Mouse (Mus musculus) embryo, embryonic 10 days (tissue): ENCODE measurements around the gene E4f1.

ENCODE experiments used
- DNase-seq: peaks from one replicate; pipeline ENCODE4 v3.0.0-alpha.2; 2015; ENCODE audit warnings: low spot score

E4f1 gene

DNA sequence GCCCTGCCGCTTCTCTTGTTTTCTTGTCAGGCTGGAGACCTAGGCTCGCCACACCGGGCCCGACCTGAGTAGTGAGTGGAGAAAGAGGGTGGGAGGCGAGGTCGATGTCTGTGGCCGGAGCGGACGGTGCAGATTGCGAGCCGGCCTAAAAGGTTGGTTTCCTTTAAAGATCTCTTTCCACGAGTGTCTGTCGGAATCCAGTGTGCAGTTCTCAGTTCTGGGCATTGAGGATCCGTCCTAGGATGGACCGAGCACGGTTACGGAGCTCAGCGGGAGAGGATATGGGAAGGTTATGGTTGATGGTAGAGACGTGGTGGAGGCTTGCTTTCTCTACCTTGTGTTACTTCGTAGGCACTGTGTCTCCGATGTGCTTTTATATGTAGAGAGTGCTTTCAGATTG lies 55.1 kb downstream of the E4f1 start:
- DNase-seq, result no peak

DNA sequence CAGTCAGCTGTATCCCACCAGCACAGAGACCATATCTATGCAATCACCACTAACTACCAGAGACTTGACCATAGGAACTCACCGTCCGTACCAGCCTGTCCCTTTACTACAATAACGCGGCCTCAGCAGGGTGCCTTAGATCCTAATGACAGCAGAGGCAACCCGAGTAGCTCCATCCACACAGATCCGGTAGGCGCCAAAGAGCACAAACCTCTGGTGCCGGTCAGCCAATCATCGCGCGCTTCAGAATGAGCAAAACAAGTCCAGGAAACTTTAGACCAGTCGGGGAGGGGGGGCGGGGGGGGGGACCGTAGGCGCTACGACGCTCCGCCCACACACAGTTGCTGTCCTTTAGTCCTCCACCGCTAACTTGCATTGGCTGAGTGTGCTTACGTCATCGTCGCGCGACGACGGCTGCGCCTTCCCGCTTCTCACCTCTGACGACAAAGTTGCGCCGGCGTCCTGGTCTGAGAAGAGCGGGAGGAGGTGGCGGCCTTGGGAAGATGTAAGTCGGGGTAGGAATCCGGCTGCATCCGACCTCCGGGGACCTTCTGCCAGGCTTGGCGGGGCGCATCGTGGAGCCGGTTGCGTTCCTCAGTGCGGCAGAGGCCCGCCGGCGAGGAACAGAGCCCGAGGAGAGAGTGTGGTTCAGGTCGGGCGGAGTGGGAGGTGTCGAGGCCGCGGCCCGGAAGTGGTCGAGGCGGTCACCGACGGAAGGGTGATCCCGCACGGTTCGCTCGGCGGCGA lies 55.7 kb downstream of the E4f1 start, which contains the start of gene Rnps1:
Gene Rnps1 (plus strand): TSS at position 336 of the 747 bp plus-strand sequence.
- peak; percentile 100 for DNase-seq

DNA sequence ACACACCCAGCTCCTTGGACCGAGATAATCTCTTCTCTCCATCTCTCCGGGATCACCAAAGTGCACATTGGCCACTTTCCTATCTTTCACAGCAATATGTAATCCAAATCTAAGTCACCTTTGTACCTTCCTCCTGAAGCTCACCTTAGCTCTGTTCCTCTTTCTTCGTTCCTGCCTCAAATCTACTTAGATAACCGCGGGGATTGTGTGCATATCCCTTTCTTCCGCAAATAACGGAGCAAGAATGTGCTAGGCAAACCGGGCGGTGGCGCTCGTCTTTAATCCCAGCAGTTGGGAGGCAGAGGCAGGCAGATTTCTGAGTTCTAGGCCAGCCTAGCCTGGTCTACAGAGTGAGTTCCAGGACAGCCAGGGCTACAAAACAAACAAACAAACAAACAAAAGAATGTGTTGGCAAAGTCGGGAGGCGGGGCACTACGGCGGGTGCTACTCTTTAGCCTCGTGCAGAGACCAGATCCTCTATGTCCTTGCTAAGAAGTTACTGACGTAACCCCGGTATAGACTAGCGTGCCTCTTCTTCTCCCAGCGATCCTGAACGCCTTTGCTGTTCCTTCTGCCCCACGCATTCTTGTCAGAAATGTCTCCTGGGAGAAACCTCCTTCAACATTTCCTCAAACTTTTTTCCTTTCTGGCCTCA lies 56.4 kb downstream of the E4f1 start:
- DNase-seq, result no peak

DNA sequence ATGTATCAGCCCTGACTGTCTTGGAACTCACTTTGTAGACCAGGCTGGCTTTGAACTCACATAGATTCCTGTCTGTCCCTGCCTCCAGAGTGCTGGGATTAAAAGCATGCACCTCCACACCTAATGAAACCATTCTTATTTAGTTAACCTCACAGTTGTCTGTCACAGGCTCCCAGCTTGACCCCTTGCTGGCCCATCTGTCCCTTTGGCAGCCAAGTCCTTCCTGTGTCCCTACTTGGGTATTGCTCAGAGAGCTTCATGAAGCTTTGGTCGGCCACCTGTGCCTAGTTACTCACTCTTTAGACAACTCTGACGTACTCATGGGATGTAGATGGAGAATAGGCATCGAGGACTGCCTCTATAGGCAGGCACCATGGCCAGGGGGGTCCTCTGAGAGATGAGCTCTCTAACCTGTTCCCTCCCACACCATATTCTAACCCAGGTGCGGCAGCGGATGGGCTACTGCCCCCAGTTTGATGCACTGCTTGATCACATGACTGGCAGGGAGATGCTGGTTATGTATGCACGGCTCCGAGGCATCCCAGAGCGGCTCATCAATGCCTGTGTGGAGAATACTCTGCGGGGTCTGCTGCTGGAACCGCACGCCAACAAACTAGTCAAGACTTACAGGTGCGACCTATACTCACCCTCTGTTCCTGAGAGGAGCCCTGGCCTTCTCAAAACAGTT lies 62.9 kb downstream of the E4f1 start:
- no peak for DNase-seq

DNA sequence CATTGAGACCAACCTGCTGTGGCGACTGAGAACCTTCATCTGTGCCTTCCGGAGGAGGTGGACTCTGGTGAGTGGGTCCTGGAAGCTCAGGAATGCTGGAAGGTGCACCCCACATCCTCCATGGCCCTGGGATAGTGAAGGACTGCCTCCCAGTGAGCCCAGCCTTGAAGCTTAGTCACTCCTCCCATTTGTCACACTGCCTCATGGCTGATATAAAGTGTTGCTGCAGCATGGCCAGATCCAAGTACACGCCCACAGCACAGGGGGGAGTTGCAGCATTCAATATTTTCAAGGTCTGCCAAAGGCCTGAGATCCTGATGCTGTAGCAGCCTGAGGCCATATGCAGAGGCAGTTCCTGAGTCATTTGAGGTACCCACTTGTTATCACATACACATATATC lies 67.7 kb downstream of the E4f1 start:
- DNase-seq, result no peak

DNA sequence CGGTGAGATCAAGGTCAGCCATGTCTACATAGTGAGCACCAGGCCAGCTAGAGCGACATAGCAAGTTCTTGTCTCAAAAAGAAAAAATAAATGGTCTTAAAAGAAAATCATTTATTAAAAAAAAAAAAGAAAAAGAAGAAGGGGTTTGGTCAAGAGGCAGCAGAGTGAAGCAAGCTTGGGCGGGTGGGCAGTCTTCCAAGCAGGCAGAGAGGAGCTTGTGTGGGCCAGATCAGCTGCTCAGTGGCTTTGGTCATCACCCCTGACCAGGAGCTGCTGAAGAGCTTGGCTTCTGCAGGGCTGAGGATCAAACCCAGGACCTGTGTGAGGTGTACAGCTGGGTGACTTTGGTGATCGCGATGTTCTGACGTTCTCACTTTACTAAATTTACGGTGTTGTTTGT lies 75.7 kb downstream of the E4f1 start:
- DNase-seq, result no peak
